Mouse (Mus musculus): ENCODE results near the gene Spint3. TPM values are rescaled to one million over a fixed set of nuclear protein-coding genes. Genes with fewer than 3 reads are reported as not detected.

The Spint3 gene
- total RNA-seq, 1 experiment from 2014 or later: not detected

GRCm38 (mm10) chr2:164549963-164550894 is 23.0 kb downstream of the Spint3 start:
- DNase-seq: no peak

GRCm38 (mm10) chr2:164549338-164549737 is 23.9 kb downstream of the Spint3 start:
- DNase-seq: no peak

GRCm38 (mm10) chr2:164544454-164545097 is 28.7 kb downstream of the Spint3 start:
- no peak for DNase-seq

GRCm38 (mm10) chr2:164543745-164544144 is 29.5 kb downstream of the Spint3 start:
- DNase-seq: no peak

- no peak for DNase-seq
These were observed 30.7 kb downstream of the Spint3 start for GRCm38 (mm10) chr2:164542598-164542997.

GRCm38 (mm10) chr2:164542132-164542531 is 31.1 kb downstream of the Spint3 start:
- no peak for DNase-seq

GRCm38 (mm10) chr2:164540652-164541427 is 32.4 kb downstream of the Spint3 start:
- DNase-seq: no peak

GRCm38 (mm10) chr2:164537003-164537402 is 36.3 kb downstream of the Spint3 start:
- no peak for DNase-seq

GRCm38 (mm10) chr2:164534315-164534714 is 38.9 kb downstream of the Spint3 start:
- no peak for DNase-seq

- peak; percentile 76 for DNase-seq
These were observed 42.1 kb downstream of the Spint3 start for GRCm38 (mm10) chr2:164531169-164531568.

- DNase-seq: no peak
These were observed 44.7 kb downstream of the Spint3 start for GRCm38 (mm10) chr2:164528557-164528956.

- no peak for DNase-seq
These were observed 49.9 kb downstream of the Spint3 start for GRCm38 (mm10) chr2:164523301-164523773.

GRCm38 (mm10) chr2:164522280-164522679 is 51.0 kb downstream of the Spint3 start:
- DNase-seq: no peak

- no peak for DNase-seq
These were observed 51.4 kb downstream of the Spint3 start for GRCm38 (mm10) chr2:164521841-164522240.

- peak; percentile 80 for DNase-seq
These were observed 52.5 kb downstream of the Spint3 start for GRCm38 (mm10) chr2:164520782-164521181.

Other genes with a start within 250 kb of the Spint3 start
- gene Svs5, start 240.7 kb downstream of the Spint3 start, total RNA-seq (2021): 0.70 and 0.98 TPM in 2 replicates
- 9.2 and 9.3 TPM in 2 replicates for gene Slpi, start 184.4 kb downstream of the Spint3 start, total RNA-seq (2021)
- gene Rbpjl, start 170.3 kb downstream of the Spint3 start, total RNA-seq (2021): not detected in 2 replicates
- gene Matn4, start 168.3 kb downstream of the Spint3 start, total RNA-seq (2021): 1.7 and 2.3 TPM in 2 replicates
- gene Sdc4, start 129.6 kb downstream of the Spint3 start, total RNA-seq (2021): 153 and 208 TPM in 2 replicates
- 31.2 and 34.2 TPM in 2 replicates for gene Sys1, start 116.5 kb downstream of the Spint3 start, total RNA-seq (2021)
- gene Gm20458, start 112.5 kb downstream of the Spint3 start, total RNA-seq (2021): 0.82 and 5.9 TPM in 2 replicates
- gene Trp53tg5, start 99.7 kb downstream of the Spint3 start, total RNA-seq (2021): not detected in 2 replicates
- gene Dbndd2, start 87.4 kb downstream of the Spint3 start, total RNA-seq (2021): 10.0 and 13.8 TPM in 2 replicates
- gene Pigt, start 75.9 kb downstream of the Spint3 start, total RNA-seq (2021): 85.2 and 89.0 TPM in 2 replicates
- 2.1 TPM in 1 of 2 replicates, not detected in the other for gene Wfdc2, start 11.0 kb downstream of the Spint3 start, total RNA-seq (2021)
- 0.49 and 1.2 TPM in 2 replicates for gene Wfdc6a, start 12.0 kb upstream of the Spint3 start, total RNA-seq (2021)
- not detected in 2 replicates for gene Eppin, start 20.1 kb upstream of the Spint3 start, total RNA-seq (2021)
- gene Wfdc6b, start 40.1 kb upstream of the Spint3 start, total RNA-seq (2021): not detected in 2 replicates
- gene Wfdc8, start 40.2 kb upstream of the Spint3 start, total RNA-seq (2021): 0.23 TPM in 1 of 2 replicates, not detected in the other
- not detected in 2 replicates for gene Wfdc16, start 65.3 kb upstream of the Spint3 start, total RNA-seq (2021)
- gene Wfdc10, start 82.6 kb upstream of the Spint3 start, total RNA-seq (2021): not detected in 2 replicates
- gene Wfdc9, start 83.1 kb upstream of the Spint3 start, total RNA-seq (2021): not detected in 2 replicates
- gene Wfdc11, start 100.6 kb upstream of the Spint3 start, total RNA-seq (2021): not detected in 2 replicates
- gene Wfdc13, start 111.6 kb upstream of the Spint3 start, total RNA-seq (2021): not detected in 2 replicates
- not detected in 2 replicates for gene Spint4, start 125.0 kb upstream of the Spint3 start, total RNA-seq (2021)
- gene Spint5, start 141.8 kb upstream of the Spint3 start, total RNA-seq (2021): not detected in 2 replicates
- gene Wfdc3, start 172.5 kb upstream of the Spint3 start, total RNA-seq (2021): 0.59 TPM in 1 of 2 replicates, not detected in the other
- gene Dnttip1, start 172.5 kb upstream of the Spint3 start, total RNA-seq (2021): 39.6 and 47.3 TPM in 2 replicates
- gene Ube2c, start 196.4 kb upstream of the Spint3 start, total RNA-seq (2021): 32.1 and 36.0 TPM in 2 replicates
- 1.0 TPM in 1 of 2 replicates, not detected in the other for gene Tnnc2, start 206.5 kb upstream of the Spint3 start, total RNA-seq (2021)
- gene Snx21, start 212.4 kb upstream of the Spint3 start, total RNA-seq (2021): 35.7 and 46.2 TPM in 2 replicates
- 25.7 and 28.9 TPM in 2 replicates for gene Acot8, start 231.4 kb upstream of the Spint3 start, total RNA-seq (2021)
- gene Zswim3, start 231.6 kb upstream of the Spint3 start, total RNA-seq (2021): 4.9 and 5.1 TPM in 2 replicates
- gene Zswim1, start 249.2 kb upstream of the Spint3 start, total RNA-seq (2021): 7.0 and 8.9 TPM in 2 replicates

All from adrenal gland, postnatal 14 days (tissue).